Mouse (Mus musculus) MEL (cell line): ENCODE measurements around the gene Tbc1d1. TPM values are rescaled to one million over a fixed set of nuclear protein-coding genes. Genes with fewer than 3 reads are reported as not detected.

Experiments used
- DNase-seq: peaks from one replicate; pipeline ENCODE4 v3.0.0; 2011; ENCODE audit warnings: low read depth, low spot score
- H3K27ac ChIP-seq: 2 replicates; pipeline ENCODE4 v1.5.1; 2012; ENCODE audit warnings: low read depth, mild to moderate bottlenecking, control low read depth, low read length, moderate library complexity; ENCODE audit not compliant: control insufficient read depth
- H3K27me3 ChIP-seq, 2 experiments: fragments of 150-350 bp in 1 of 2; sonication (generic) in 1 of 2; 2 replicates each; pipeline ENCODE4 v1.6.1; 2012; ENCODE audit warnings: low read length in 2 of 2, mild to moderate bottlenecking in 2 of 2, improper control_type of control experiment in 1 of 2, moderate library complexity in 1 of 2; ENCODE audit not compliant: insufficient read depth in 2 of 2, control insufficient read depth in 1 of 2
- H3K36me3 ChIP-seq, 2 experiments: 2 replicates each; pipeline ENCODE4 v1.6.1; 2012 to 2014; ENCODE audit warnings: low read length in 2 of 2, improper control_type of control experiment in 1 of 2, inconsistent platforms in 1 of 2, mild to moderate bottlenecking in 1 of 2; ENCODE audit not compliant: insufficient read depth in 2 of 2, control insufficient read depth in 1 of 2
- H3K4me1 ChIP-seq, 2 experiments: fragments of 150-350 bp in 1 of 2; sonication (generic) in 1 of 2; 2 replicates each; pipeline ENCODE4 v1.6.1; 2012; ENCODE audit warnings: low read length in 2 of 2, improper control_type of control experiment in 1 of 2, mild to moderate bottlenecking in 1 of 2; ENCODE audit not compliant: insufficient read depth in 2 of 2, control insufficient read depth in 1 of 2
- H3K4me3 ChIP-seq, 2 experiments: fragments of 150-350 bp in 1 of 2; sonication (generic) in 1 of 2; 2 replicates each; pipeline ENCODE4 v1.5.1; 2012; ENCODE audit warnings: low read depth in 2 of 2, low read length in 2 of 2, mild to moderate bottlenecking in 2 of 2, moderate library complexity in 2 of 2, control low read depth in 1 of 2, improper control_type of control experiment in 1 of 2; ENCODE audit not compliant: control insufficient read depth in 1 of 2, insufficient read depth in 1 of 2
- H3K79me2 ChIP-seq: 2 replicates; pipeline ENCODE4 v1.6.1; 2012; ENCODE audit warnings: mild to moderate bottlenecking, low read length, moderate library complexity; ENCODE audit not compliant: control insufficient read depth, poor library complexity, insufficient read depth
- H3K9ac ChIP-seq: 2 replicates; pipeline ENCODE4 v1.6.1; 2012; ENCODE audit warnings: low read depth, mild to moderate bottlenecking, control low read depth, low read length, moderate library complexity; ENCODE audit not compliant: control insufficient read depth, poor library complexity, severe bottlenecking
- H3K9me3 ChIP-seq: fragments of 150-350 bp; sonication (generic); replicated peaks from 2 replicates; pipeline ENCODE4 v1.6.1; 2012; ENCODE audit warnings: mild to moderate bottlenecking, low read length, improper control_type of control experiment, moderate library complexity; ENCODE audit not compliant: insufficient read depth
- BHLHE40 ChIP-seq: IDR thresholded peaks from 2 replicates; pipeline ENCODE4 v1.6.1; 2012; ENCODE audit warnings: low read depth, mild to moderate bottlenecking, inconsistent platforms, low read length, improper control_type of control experiment, borderline replicate concordance
- ELF1 ChIP-seq: IDR thresholded peaks from 2 replicates; pipeline ENCODE4 v1.6.1; 2014; ENCODE audit warnings: low read depth, mild to moderate bottlenecking, inconsistent platforms, low read length, improper control_type of control experiment, moderate library complexity
- ETS1 ChIP-seq: IDR thresholded peaks from 2 replicates; pipeline ENCODE4 v1.6.1; 2012; ENCODE audit warnings: low read depth, mild to moderate bottlenecking, inconsistent platforms, low read length, improper control_type of control experiment, moderate library complexity
- GABPA ChIP-seq: IDR thresholded peaks from 2 replicates; pipeline ENCODE4 v1.6.1; 2012; ENCODE audit warnings: low read depth, mild to moderate bottlenecking, inconsistent platforms, low read length, improper control_type of control experiment, moderate library complexity
- GATA1 ChIP-seq: IDR thresholded peaks from 2 replicates; pipeline ENCODE4 v1.6.1; 2011; ENCODE audit warnings: low read depth, low read length, improper control_type of control experiment
- HCFC1 ChIP-seq: IDR thresholded peaks from 2 replicates; pipeline ENCODE4 v1.6.1; 2012; ENCODE audit warnings: low read depth, mild to moderate bottlenecking, inconsistent platforms, low read length, improper control_type of control experiment, moderate library complexity
- KAT2A ChIP-seq: conservative IDR thresholded peaks from 2 replicates; pipeline ENCODE4 v1.6.1; 2012; ENCODE audit warnings: low read depth, low read length, improper control_type of control experiment, inconsistent platforms
- MAFK ChIP-seq: IDR thresholded peaks from 2 replicates; pipeline ENCODE4 v1.6.1; 2011; ENCODE audit warnings: low read depth, mild to moderate bottlenecking, low read length, improper control_type of control experiment, borderline replicate concordance
- MAZ ChIP-seq: IDR thresholded peaks from 2 replicates; pipeline ENCODE4 v1.6.1; 2012; ENCODE audit warnings: low read depth, mild to moderate bottlenecking, inconsistent platforms, low read length, improper control_type of control experiment
- MXI1 ChIP-seq: IDR thresholded peaks from 2 replicates; pipeline ENCODE4 v1.6.1; 2011; ENCODE audit warnings: mild to moderate bottlenecking, low read depth, low read length, improper control_type of control experiment
- MYB ChIP-seq: IDR thresholded peaks from 2 replicates; pipeline ENCODE4 v1.6.1; 2011; ENCODE audit warnings: mild to moderate bottlenecking, low read depth, low read length, improper control_type of control experiment
- MYC ChIP-seq: IDR thresholded peaks from 2 replicates; pipeline ENCODE4 v1.6.1; 2011; ENCODE audit warnings: low read depth, mild to moderate bottlenecking, low read length, improper control_type of control experiment, moderate library complexity
- NELFE ChIP-seq: IDR thresholded peaks from 2 replicates; pipeline ENCODE4 v1.6.1; 2011; ENCODE audit warnings: low read depth, low read length, improper control_type of control experiment
- POLR2A ChIP-seq, 2 experiments: IDR thresholded peaks; 2 replicates each; pipeline ENCODE4 v1.6.1; 2011 to 2012; ENCODE audit warnings: low read length in 2 of 2, mild to moderate bottlenecking in 2 of 2, control low read depth in 1 of 2, improper control_type of control experiment in 1 of 2, low read depth in 1 of 2, moderate library complexity in 1 of 2; ENCODE audit not compliant: control insufficient read depth in 1 of 2, insufficient read depth in 1 of 2, poor library complexity in 1 of 2
- POLR2AphosphoS5 ChIP-seq: IDR thresholded peaks from 2 replicates; pipeline ENCODE4 v1.6.1; 2012; ENCODE audit warnings: low read depth, borderline replicate concordance, mild to moderate bottlenecking, inconsistent platforms, low read length, moderate library complexity, mixed read lengths
- RAD21 ChIP-seq: IDR thresholded peaks from 2 replicates; pipeline ENCODE4 v1.6.1; 2011; ENCODE audit warnings: mild to moderate bottlenecking, low read depth, low read length, improper control_type of control experiment
- RCOR1 ChIP-seq: IDR thresholded peaks from 2 replicates; pipeline ENCODE4 v1.6.1; 2012; ENCODE audit warnings: low read depth, mild to moderate bottlenecking, inconsistent platforms, low read length, improper control_type of control experiment
- SIN3A ChIP-seq: IDR thresholded peaks from 2 replicates; pipeline ENCODE4 v1.6.1; 2012; ENCODE audit warnings: low read length, improper control_type of control experiment, inconsistent platforms
- TAL1 ChIP-seq: IDR thresholded peaks from 2 replicates; pipeline ENCODE4 v1.6.1; 2012; ENCODE audit warnings: mild to moderate bottlenecking, inconsistent platforms, low read length, moderate library complexity, mixed read lengths
- UBTF ChIP-seq: IDR thresholded peaks from 2 replicates; pipeline ENCODE4 v1.6.1; 2012; ENCODE audit warnings: low read depth, mild to moderate bottlenecking, inconsistent platforms, low read length, improper control_type of control experiment, moderate library complexity, borderline replicate concordance; ENCODE audit not compliant: insufficient read depth
- USF1 ChIP-seq: IDR thresholded peaks from 2 replicates; pipeline ENCODE4 v1.6.1; 2014; ENCODE audit warnings: low read depth, mild to moderate bottlenecking, inconsistent platforms, low read length, improper control_type of control experiment, moderate library complexity
- USF2 ChIP-seq, 2 experiments: IDR thresholded peaks; 2 replicates each; pipeline ENCODE4 v1.6.1; 2011 to 2012; ENCODE audit warnings: improper control_type of control experiment in 2 of 2, low read length in 2 of 2, borderline replicate concordance in 1 of 2, inconsistent platforms in 1 of 2, low read depth in 1 of 2, mild to moderate bottlenecking in 1 of 2; ENCODE audit not compliant: insufficient read depth in 1 of 2
- ZC3H11A ChIP-seq: IDR thresholded peaks from 2 replicates; pipeline ENCODE4 v1.6.1; 2012; ENCODE audit warnings: low read depth, mild to moderate bottlenecking, inconsistent platforms, low read length, improper control_type of control experiment
- ZNF384 ChIP-seq: IDR thresholded peaks from 2 replicates; pipeline ENCODE4 v1.6.1; 2012; ENCODE audit warnings: low read depth, mild to moderate bottlenecking, inconsistent platforms, low read length, improper control_type of control experiment
- polyA plus RNA-seq, 2 experiments: library from polyadenylated mRNA; stranded (reverse) in 1 of 2; unstranded in 1 of 2; fragments of >175 nt in 1 of 2; fragments of >200 nt in 1 of 2; gene quantifications; 2 replicates each; pipeline versions ENCODE4 v1.2.1 to v1.2.4; 2012; ENCODE audit warnings: low replicate concordance in 2 of 2, low read depth in 1 of 2; ENCODE audit not compliant: insufficient read length in 2 of 2, insufficient read depth in 1 of 2, missing spikeins in 1 of 2
- total RNA-seq: library from RNA; depleted of rRNA; stranded (reverse); fragments of 300-350 nt; gene quantifications from 2 replicates; pipeline ENCODE4 v1.2.3, GENCODE M21; 2012

Gene Tbc1d1
- total and polyA plus RNA-seq, 3 experiments = 22.5 to 24.4 TPM; not detected in 1

GRCm38 (mm10) chr5:64230061-64230466 is 74.0 kb downstream of the Tbc1d1 start:
- Histone ChIP-seq H3K36me3 (peaks cover 0 to 3% of the 10 kb centered on the region in 2 experiments; a peak in 2 of 4 replicates), H3K27ac (peak overlapping the region; percentile 7; the same call in 1 of the 2 replicates), H3K27me3 (no peaks in the 10 kb centered on the region), H3K79me2 (peaks cover 7% of the 10 kb centered on the region), H3K9me3 (no peaks in the 10 kb centered on the region), H3K4me3 (peak overlapping the region; percentile 97 to 98), H3K9ac (peak overlapping the region; percentile 81), H3K4me1 (peaks cover 6 to 16% of the 10 kb centered on the region in 2 experiments)
- peak; percentile 64; the same call in 1 of the 2 replicates for TF ChIP-seq HCFC1
- no peak for TF ChIP-seq MYC
- peak in 1 of 2 experiments; percentile 64; a peak in 2 of 4 replicates for TF ChIP-seq POLR2A (IDR thresholded peaks at IDR 0.05; ENCODE audit: control insufficient read depth in 1 of 2, insufficient read depth in 1 of 2, low read depth in 1 of 2, low read length in 2 of 2, poor library complexity in 1 of 2)
- no peak for TF ChIP-seq RAD21
- 0 out of 2 replicates have a peak, but pooled peaks have one; percentile 20 for TF ChIP-seq MXI1
- TF ChIP-seq SIN3A = peak; percentile 50
- peak; percentile 59 for TF ChIP-seq NELFE
- peak; percentile 94 for DNase-seq

- no peak for TF ChIP-seq BHLHE40
- no peak for TF ChIP-seq POLR2AphosphoS5
- 0 out of 2 replicates have a peak, but pooled peaks have one; percentile 36 for TF ChIP-seq MXI1
- no peak for TF ChIP-seq MYB
- Histone ChIP-seq H3K36me3 (peaks cover 0 to 3% of the 10 kb centered on the region in 2 experiments; a peak in 2 of 4 replicates), H3K4me3 (peak overlapping the region; percentile 97 to 98), H3K9ac (peak overlapping the region; percentile 81), H3K9me3 (no peaks in the 10 kb centered on the region), H3K27ac (peak overlapping the region; percentile 54), H3K27me3 (no peaks in the 10 kb centered on the region), H3K4me1 (peaks cover 6 to 16% of the 10 kb centered on the region in 2 experiments), H3K79me2 (peaks cover 8% of the 10 kb centered on the region)
- peak; percentile 68 for DNase-seq
Observed at GRCm38 (mm10) chr5:64230507-64231041, 74.5 kb downstream of the Tbc1d1 start.

GRCm38 (mm10) chr5:64232872-64233271 is 76.8 kb downstream of the Tbc1d1 start:
- no peak overlapping the region for H3K4me3 ChIP-seq
- no peaks in the 10 kb centered on the region for H3K9me3 ChIP-seq
- H3K36me3 ChIP-seq = peaks cover 0 to 9% of the 10 kb centered on the region in 2 experiments; a peak in 2 of 4 replicates
- TF ChIP-seq USF2 (IDR thresholded peaks at IDR 0.05; ENCODE audit: borderline replicate concordance in 1 of 2, insufficient read depth in 1 of 2, low read depth in 1 of 2, low read length in 2 of 2) (no peak), MAZ (no peak), USF1 (no peak), TAL1 (no peak), GATA1 (no peak), KAT2A (no peak), ZNF384 (no peak), ETS1 (no peak), SIN3A (no peak), UBTF (no peak), RCOR1 (no peak), MXI1 (no peak), GABPA (no peak), ELF1 (no peak), MAFK (no peak), ZC3H11A (no peak)
- TF ChIP-seq, all 39 proteins: peak for 0
- no peaks in the 10 kb centered on the region for H3K27me3 ChIP-seq
- H3K4me1 ChIP-seq = peaks cover 6 to 22% of the 10 kb centered on the region in 2 experiments
- no peak overlapping the region for H3K27ac ChIP-seq
- no peak for DNase-seq
- H3K79me2 ChIP-seq = peaks cover 9% of the 10 kb centered on the region
- no peak overlapping the region for H3K9ac ChIP-seq
